Mouse (Mus musculus): ENCODE measurements around the gene Car14. TPM values are rescaled to one million over a fixed set of nuclear protein-coding genes. Genes with fewer than 3 reads are reported as not detected.
"Not testable (repeated sequence)": the region's sequence is repeated elsewhere in the genome, so short reads cannot be mapped to it uniquely, and the experiment has no call there.

Car14 gene
- polyA plus RNA-seq, 1 experiment from 2014 or later, result 12.8 TPM

DNA sequence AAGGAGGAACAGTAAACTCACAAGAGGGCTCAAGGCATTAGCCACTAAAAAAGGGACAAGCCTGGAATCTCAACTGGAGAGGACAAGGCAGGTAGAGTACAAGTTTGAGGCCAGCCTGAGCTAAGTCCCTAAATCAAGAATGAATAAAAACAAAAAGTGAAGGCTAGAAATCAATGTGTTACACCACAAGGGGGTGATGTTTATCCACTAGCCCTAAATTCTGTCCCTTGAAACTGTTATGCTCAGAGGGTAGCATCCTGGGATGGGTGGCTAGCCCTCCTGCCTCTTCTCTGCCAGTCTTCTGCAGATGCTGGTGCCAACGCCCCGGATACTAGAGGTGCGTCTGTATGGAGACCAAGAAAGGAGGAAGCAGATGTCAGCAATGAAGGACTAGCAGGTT is 44.2 kb downstream of the Car14 start:
- Histone ChIP-seq H3K4me3 (no peak overlapping the region), H3K4me1 (0 out of 2 replicates have a peak, but pooled peaks cover 4% of the 10 kb centered on the region), H3K9ac (no peak overlapping the region), H3K27me3 (no peaks in the 10 kb centered on the region), H3K36me3 (peaks cover 21% of the 10 kb centered on the region), H3K4me2 (replicated peaks) (no peak overlapping the region), H3K9me3 (replicated peaks) (no peaks in the 10 kb centered on the region), H3K27ac (no peak overlapping the region)
- WGBS, result 87% methylated on average over 3 of the region's 3 CpGs
- no peak for ATAC-seq (ENCODE audit: low FRiP score)

DNA sequence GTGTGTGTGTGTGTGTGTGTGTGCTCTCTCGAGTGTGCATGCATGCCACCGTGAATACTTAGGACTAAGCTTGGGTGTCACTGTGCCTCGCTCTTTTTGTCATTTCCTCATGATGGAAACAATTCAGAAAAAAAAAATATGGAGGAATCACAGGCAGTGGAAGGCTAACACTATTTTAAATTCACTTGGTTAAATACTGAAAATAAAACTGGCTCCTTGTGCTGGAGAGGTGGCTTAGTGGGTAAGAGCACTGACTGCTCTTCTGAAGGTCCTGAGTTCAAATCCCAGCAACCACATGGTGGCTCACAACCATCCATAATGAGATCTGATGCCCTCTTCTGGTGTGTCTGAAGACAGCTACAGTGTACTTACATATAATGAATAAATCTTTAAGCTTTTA is 46.2 kb downstream of the Car14 start:
- H3K9ac ChIP-seq; ATAC-seq (ENCODE audit: low FRiP score); H3K4me2 ChIP-seq (replicated peaks); H3K27me3 ChIP-seq; H3K4me3 ChIP-seq; H3K4me1 ChIP-seq; H3K9me3 ChIP-seq (replicated peaks); H3K27ac ChIP-seq: not testable (repeated sequence)
- H3K36me3 ChIP-seq, result peaks cover 14% of the 10 kb centered on the region
- WGBS, result 91% methylated on average over 3 of the region's 3 CpGs

DNA sequence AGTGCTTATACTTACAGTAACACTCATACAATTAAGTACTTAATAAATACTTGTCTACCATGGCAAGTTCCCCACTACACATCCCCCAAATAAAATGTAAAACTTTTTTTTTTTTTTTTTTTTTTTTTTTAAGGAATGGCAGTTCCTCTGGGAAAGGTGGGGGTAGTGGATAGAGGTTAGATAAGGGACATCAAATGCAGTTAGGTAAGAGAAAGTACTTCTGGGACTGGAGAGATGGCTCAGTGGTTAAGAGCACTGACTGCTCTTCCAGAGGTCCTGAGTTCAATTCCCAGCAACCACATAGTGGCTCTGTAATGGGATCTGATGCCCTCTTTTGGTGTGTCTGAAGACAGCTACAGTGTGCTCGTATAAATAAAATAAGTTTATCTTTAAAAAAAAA is 47.4 kb downstream of the Car14 start:
- ATAC-seq (ENCODE audit: low FRiP score); H3K4me2 ChIP-seq (replicated peaks): not testable (repeated sequence)

DNA sequence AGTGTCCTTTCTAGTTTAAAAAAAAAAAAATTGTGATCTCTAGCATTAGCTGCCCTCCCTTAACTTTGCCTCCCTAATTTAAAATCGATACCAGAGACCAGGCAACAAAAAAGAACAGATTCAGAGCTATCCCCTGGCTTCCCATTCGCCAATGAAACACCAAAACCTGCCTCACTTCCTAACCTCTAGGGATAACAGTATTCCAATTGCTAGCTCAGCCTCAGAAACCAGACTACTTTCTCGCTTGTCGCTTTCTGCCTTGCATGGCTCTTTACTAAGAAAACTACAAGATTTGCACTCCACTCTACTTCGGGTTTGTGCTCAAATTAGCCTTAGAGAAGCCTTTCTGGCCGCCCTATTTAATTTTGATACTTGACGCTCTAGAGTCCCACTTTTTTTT is 48.4 kb downstream of the Car14 start:
- H3K9ac ChIP-seq, result peak overlapping the region; percentile 90
- H3K4me2 ChIP-seq (replicated peaks), result peak overlapping the region; percentile 81
- H3K4me1 ChIP-seq, result peaks cover 9% of the 10 kb centered on the region
- H3K27ac ChIP-seq, result peak overlapping the region; percentile 55; the same call in 1 of the 2 replicates
- H3K4me3 ChIP-seq, result peak overlapping the region; percentile 87
- peaks cover 20% of the 10 kb centered on the region for H3K36me3 ChIP-seq
- H3K27me3 ChIP-seq, result no peaks in the 10 kb centered on the region
- H3K9me3 ChIP-seq (replicated peaks), result no peaks in the 10 kb centered on the region
- ATAC-seq (ENCODE audit: low FRiP score), result no peak; the same call in none of the 2 replicates
- 27% methylated on average over 7 of the region's 7 CpGs for WGBS

More for the DNA sequence above, 47.4 kb downstream of the Car14 start:
- not testable (repeated sequence) for H3K9ac ChIP-seq; H3K27me3 ChIP-seq; H3K27ac ChIP-seq; H3K4me3 ChIP-seq; H3K4me1 ChIP-seq; H3K9me3 ChIP-seq (replicated peaks)
- peaks cover 19% of the 10 kb centered on the region for H3K36me3 ChIP-seq
- WGBS, result 91% methylated on average over 1 of the region's 1 CpGs

DNA sequence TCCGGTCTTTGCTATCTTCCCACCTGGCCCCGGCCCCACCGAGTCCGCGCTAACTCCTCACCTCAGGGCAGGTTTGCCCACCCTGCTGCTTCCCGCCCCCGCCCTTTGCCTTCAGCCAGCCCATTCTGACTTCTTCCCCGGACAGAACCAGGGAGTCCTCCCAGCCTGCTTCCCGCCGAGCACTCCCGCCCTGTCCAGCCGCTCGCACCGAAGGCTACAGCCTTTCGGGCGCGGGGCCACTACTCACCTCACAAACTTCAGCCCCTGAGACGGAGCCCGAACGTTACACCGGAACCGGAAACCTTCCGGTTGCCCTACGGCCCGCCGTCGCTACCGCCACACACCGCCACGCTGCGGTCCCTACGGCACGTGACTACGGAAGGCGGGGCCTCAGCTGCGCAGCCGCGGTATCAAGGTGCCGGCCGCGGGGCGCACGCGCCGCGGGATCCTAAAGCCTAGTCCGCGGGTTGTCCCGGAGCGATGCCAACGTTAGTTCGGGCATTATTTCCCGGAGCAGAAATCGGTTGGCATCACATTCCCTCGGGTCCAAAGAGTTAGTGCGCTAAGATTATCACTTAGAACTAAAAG is 48.9 kb downstream of the Car14 start, which contains the start of gene Prpf3:
TSS of gene Prpf3 (minus strand) at position 384 of the 588 bp plus-strand sequence.
- Histone ChIP-seq H3K4me2 (replicated peaks) (peak within 1 kb of the TSS; percentile 81), H3K9ac (peak within 1 kb of the TSS; percentile 90), H3K4me3 (peak within 1 kb of the TSS; percentile 87), H3K9me3 (replicated peaks) (no peaks in the 10 kb centered on the region), H3K4me1 (peaks cover 9% of the 10 kb centered on the region), H3K36me3 (peaks cover 25% of the 10 kb centered on the region), H3K27me3 (no peaks in the 10 kb centered on the region), H3K27ac (peak within 1 kb of the TSS; percentile 78)
- peak; percentile 98 for ATAC-seq (ENCODE audit: low FRiP score)
- WGBS, result under 1% methylated on average over 56 of the region's 56 CpGs

DNA sequence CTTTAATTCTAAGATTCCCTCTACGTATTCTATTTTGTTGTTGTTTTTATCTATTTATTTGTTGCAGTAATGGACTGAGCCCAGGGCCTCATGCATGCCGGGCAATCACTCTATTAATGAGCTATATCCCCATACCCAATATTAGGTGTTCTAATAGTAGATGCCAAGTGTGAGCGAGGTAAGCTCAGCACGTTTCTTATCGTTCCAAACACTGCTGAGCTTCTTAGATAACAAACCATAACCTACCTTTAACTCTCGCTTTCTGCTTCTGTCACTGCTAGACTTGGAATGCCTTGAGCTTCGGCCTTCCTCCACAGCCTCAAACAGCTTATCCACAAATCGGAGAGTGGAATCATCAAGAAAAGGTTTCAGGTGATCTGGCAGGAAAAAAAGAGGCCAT is 53.2 kb downstream of the Car14 start:
- no peaks in the 10 kb centered on the region for H3K9me3 ChIP-seq (replicated peaks)
- no peak for ATAC-seq (ENCODE audit: low FRiP score)
- 98% methylated on average over 8 of the region's 8 CpGs for WGBS

DNA sequence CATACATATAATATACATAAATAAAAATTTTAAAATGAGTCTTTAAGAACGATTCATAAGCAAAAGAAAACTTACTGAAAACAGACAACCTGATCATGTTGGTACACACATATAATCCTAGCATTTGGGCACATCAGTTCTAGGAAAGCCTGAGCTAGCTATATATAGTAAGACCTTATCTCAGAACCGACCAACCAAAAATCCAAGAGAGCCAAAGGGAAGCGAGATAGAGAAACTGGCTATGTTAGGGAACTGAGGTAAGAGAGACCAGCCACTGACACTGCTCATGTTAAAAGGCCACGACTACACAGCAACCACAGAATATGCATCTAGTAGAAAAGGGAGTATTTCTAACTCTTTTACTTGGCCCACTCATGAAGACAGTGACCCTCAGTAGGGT is 53.9 kb downstream of the Car14 start:
- no peak overlapping the region for H3K27ac ChIP-seq
- ATAC-seq (ENCODE audit: low FRiP score), result no peak
- H3K4me1 ChIP-seq, result peaks cover 5% of the 10 kb centered on the region
- 89% methylated on average over 4 of the region's 4 CpGs for WGBS
- H3K4me3 ChIP-seq, result no peak overlapping the region
- no peak overlapping the region for H3K4me2 ChIP-seq (replicated peaks)
- peaks cover 73% of the 10 kb centered on the region for H3K36me3 ChIP-seq
- no peak overlapping the region for H3K9ac ChIP-seq
- no peaks in the 10 kb centered on the region for H3K9me3 ChIP-seq (replicated peaks)
- no peaks in the 10 kb centered on the region for H3K27me3 ChIP-seq

More for the DNA sequence above, 53.2 kb downstream of the Car14 start:
- peaks cover 9% of the 10 kb centered on the region for H3K4me1 ChIP-seq
- H3K27me3 ChIP-seq, result no peaks in the 10 kb centered on the region
- no peak overlapping the region for H3K4me2 ChIP-seq (replicated peaks)
- H3K36me3 ChIP-seq, result peaks cover 67% of the 10 kb centered on the region
- H3K4me3 ChIP-seq, result no peak overlapping the region
- H3K9ac ChIP-seq, result no peak overlapping the region
- H3K27ac ChIP-seq, result no peak overlapping the region

Other genes starting within 250 kb of the Car14 start
- 86.4 TPM in 2 replicates for gene Mcl1, start 245.9 kb downstream of the Car14 start, polyA plus RNA-seq (2016; fragmentation: Nextera tagmentation; extraction: Ambion mirVana)
- 0.65 and 1.2 TPM in 2 replicates for gene Adamtsl4, start 216.8 kb downstream of the Car14 start, polyA plus RNA-seq (2016; fragmentation: Nextera tagmentation; extraction: Ambion mirVana)
- 12.6 and 13.2 TPM in 2 replicates for gene Ecm1, start 165.1 kb downstream of the Car14 start, polyA plus RNA-seq (2016; fragmentation: Nextera tagmentation; extraction: Ambion mirVana)
- 39.5 and 45.9 TPM in 2 replicates for gene Tars2, start 144.5 kb downstream of the Car14 start, polyA plus RNA-seq (2016; fragmentation: Nextera tagmentation; extraction: Ambion mirVana)
- gene Rprd2, start 85.8 kb downstream of the Car14 start, polyA plus RNA-seq (2016; fragmentation: Nextera tagmentation; extraction: Ambion mirVana), result 28.3 and 29.6 TPM in 2 replicates
- 52.5 and 56.9 TPM in 2 replicates for gene Prpf3, start 48.8 kb downstream of the Car14 start, polyA plus RNA-seq (2016; fragmentation: Nextera tagmentation; extraction: Ambion mirVana)
- 309 and 346 TPM in 2 replicates for gene Mrps21, start 33.2 kb downstream of the Car14 start, polyA plus RNA-seq (2016; fragmentation: Nextera tagmentation; extraction: Ambion mirVana)
- 4.0 and 7.7 TPM in 2 replicates for gene Ciart, start 22.4 kb downstream of the Car14 start, polyA plus RNA-seq (2016; fragmentation: Nextera tagmentation; extraction: Ambion mirVana)
- 9.2 and 12.1 TPM in 2 replicates for gene BC028528, start 12.7 kb downstream of the Car14 start, polyA plus RNA-seq (2016; fragmentation: Nextera tagmentation; extraction: Ambion mirVana)
- gene Aph1a, start 10.7 kb downstream of the Car14 start, polyA plus RNA-seq (2016; fragmentation: Nextera tagmentation; extraction: Ambion mirVana), result 32.4 and 36.8 TPM in 2 replicates
- gene Anp32e, start 24.6 kb upstream of the Car14 start, polyA plus RNA-seq (2016; fragmentation: Nextera tagmentation; extraction: Ambion mirVana), result 265 and 297 TPM in 2 replicates
- 77.4 and 79.3 TPM in 2 replicates for gene Plekho1, start 91.3 kb upstream of the Car14 start, polyA plus RNA-seq (2016; fragmentation: Nextera tagmentation; extraction: Ambion mirVana)
- gene Vps45, start 153.8 kb upstream of the Car14 start, polyA plus RNA-seq (2016; fragmentation: Nextera tagmentation; extraction: Ambion mirVana), result 45.4 and 48.3 TPM in 2 replicates
- gene Otud7b, start 199.8 kb upstream of the Car14 start, polyA plus RNA-seq (2016; fragmentation: Nextera tagmentation; extraction: Ambion mirVana), result 17.3 and 18.2 TPM in 2 replicates

All from hindbrain, embryonic 12.5 days (tissue).